Mouse (Mus musculus) C2C12 (cell line): ENCODE measurements around the gene Bri3.

Experiments used
- CTCF ChIP-seq: IDR thresholded peaks from one replicate; pipeline ENCODE4 v1.5.1; 2011; ENCODE audit not compliant: control insufficient read depth, insufficient read depth, insufficient read length
- MYOG ChIP-seq: IDR thresholded peaks from one replicate; pipeline ENCODE4 v1.6.1; 2011; ENCODE audit not compliant: control insufficient read depth, insufficient read length; ENCODE audit errors: extremely low read depth

DNA sequence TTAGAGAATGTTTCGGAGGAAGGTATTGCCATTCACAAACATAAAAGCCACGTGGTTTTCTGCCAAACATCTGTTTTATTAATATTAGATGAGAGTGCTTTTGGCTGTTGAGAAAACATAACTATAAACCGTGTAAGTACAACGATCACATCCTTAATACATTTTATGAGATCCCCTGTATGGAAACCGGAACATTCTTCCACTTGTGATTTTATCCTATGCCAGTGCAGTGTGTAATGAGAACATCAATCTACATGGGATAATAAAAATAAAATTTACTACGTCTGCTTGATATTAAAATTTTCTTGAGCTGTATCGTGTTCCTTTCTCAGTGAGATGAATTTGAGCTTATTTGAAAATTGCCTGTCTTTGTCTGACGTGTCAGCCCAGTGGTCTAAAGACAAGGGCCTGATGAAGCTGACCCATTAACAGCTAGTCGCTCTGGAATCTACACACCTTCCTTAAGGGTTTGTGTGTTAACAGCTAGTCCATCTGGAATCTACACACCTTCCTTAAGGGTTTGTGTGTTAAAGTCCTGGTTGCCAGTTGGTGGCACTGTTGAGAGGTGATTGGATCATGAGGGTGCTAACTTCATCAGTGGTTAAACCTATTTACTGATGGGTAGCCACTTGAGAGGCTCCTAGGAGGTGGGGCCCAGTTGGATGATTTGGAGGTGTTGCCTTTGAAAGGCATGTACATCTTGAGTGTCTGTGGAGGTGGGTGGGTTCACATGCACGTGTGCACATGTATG is 202.4 kb downstream of the Bri3 start:
- TF ChIP-seq CTCF (no peak), MYOG (no peak)
